Mouse (Mus musculus): ENCODE measurements around the gene Fastk.

Fastk gene

DNA sequence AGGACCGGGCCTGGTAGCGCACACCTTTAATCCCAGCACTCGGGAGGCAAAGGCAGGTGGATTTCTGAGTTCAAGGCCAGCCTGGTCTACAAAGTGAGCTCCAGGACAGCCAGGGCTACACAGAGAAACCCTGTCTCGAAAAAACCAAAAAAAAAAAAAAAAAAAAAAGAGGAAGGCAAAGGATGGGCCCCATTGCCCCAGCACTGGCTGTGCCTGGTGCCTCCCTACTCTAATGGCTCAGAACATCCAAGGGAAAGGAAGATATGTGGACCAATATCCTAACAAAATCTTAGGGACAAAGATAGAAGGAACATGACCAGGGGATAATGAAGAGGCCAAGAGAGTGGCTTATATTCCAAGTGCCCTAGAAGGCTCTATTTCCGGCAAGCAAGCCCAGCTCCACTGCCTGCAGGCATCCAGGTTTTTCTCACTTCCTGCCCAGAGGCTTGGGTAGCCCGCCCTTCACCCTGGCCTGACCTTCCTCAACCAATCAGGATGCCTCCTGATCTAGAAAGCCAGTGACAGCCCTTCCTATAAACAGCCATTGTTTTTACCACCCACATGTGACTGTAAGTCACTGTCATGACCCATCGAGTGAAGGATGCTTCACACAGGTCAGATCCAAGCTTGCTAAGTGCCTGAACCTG, 56.0 kb downstream of the Fastk start:
- peak; percentile 70 for DNase-seq

Data from embryo, embryonic 11 days (tissue).